Mouse (Mus musculus) heart, embryonic 11.5 days (tissue): ENCODE data around the gene Cavin3. TPM values are rescaled to one million over a fixed set of nuclear protein-coding genes. Genes with fewer than 3 reads are reported as not detected.
A peak's percentile ranks its signal among the peaks of the same experiment; 100 is the strongest.

Source experiments
- ATAC-seq: fragments of 200-750 bp; cut with Nextera tagmentation; replicated peaks from 2 replicates; pipeline ENCODE4 v1.8.0; 2017; ENCODE audit warnings: moderate library complexity; ENCODE audit not compliant: insufficient number of reproducible peaks, low FRiP score, low TSS enrichment
- H3K27ac ChIP-seq: fragments of 300-500 bp; sonication (generic); 2 replicates; pipeline ENCODE4 v1.5.1; 2014; ENCODE audit warnings: mild to moderate bottlenecking, low read depth, low read length
- H3K27me3 ChIP-seq: fragments of 300-500 bp; sonication (generic); 2 replicates; pipeline ENCODE4 v1.6.1; 2014; ENCODE audit warnings: mild to moderate bottlenecking, low read length, mixed read lengths; ENCODE audit not compliant: control insufficient read depth, insufficient read depth
- H3K36me3 ChIP-seq: fragments of 300-500 bp; sonication (generic); 2 replicates; pipeline ENCODE4 v1.6.1; 2014; ENCODE audit warnings: mild to moderate bottlenecking, low read length, moderate library complexity, mixed read lengths; ENCODE audit not compliant: control insufficient read depth, insufficient read depth
- H3K4me1 ChIP-seq: fragments of 300-500 bp; sonication (generic); 2 replicates; pipeline ENCODE4 v1.6.1; 2014; ENCODE audit warnings: low read length; ENCODE audit not compliant: control insufficient read depth, insufficient read depth
- H3K4me2 ChIP-seq: fragments of 300-500 bp; sonication (generic); 2 replicates; pipeline ENCODE4 v1.6.1; 2014; ENCODE audit warnings: mild to moderate bottlenecking, moderate library complexity
- H3K4me3 ChIP-seq: fragments of 300-500 bp; sonication (generic); 2 replicates; pipeline ENCODE4 v1.5.1; 2014; ENCODE audit warnings: low read depth, low read length
- H3K9ac ChIP-seq: fragments of 300-500 bp; sonication (generic); 2 replicates; pipeline ENCODE4 v1.6.1; 2014; ENCODE audit warnings: mild to moderate bottlenecking, low read depth, low read length, moderate library complexity
- H3K9me3 ChIP-seq: fragments of 300-500 bp; sonication (generic); replicated peaks from 2 replicates; pipeline ENCODE4 v1.6.1; 2016; ENCODE audit warnings: low read length; ENCODE audit not compliant: control insufficient read depth
- WGBS: fragments of 180-500 bp; shearing (Covaris S2); extraction: QIAGEN DNeasy Blood & Tissue Kit; methylation state at CpG from one replicate; pipeline ENCODE4 v1.1.7; 2014; ENCODE audit not compliant: insufficient replicate concordance; 5-methylcytosine and 5-hydroxymethylcytosine counted together
- polyA plus RNA-seq: library from polyadenylated mRNA; unstranded; fragments of >200 nt; fragmentation: Nextera tagmentation; extraction: Ambion mirVana; gene quantifications from 2 replicates; pipeline ENCODE4 v1.2.1, GENCODE M21; 2014

Cavin3 gene
- polyA plus RNA-seq, 1 experiment from 2014 or later = 71.2 TPM

DNA sequence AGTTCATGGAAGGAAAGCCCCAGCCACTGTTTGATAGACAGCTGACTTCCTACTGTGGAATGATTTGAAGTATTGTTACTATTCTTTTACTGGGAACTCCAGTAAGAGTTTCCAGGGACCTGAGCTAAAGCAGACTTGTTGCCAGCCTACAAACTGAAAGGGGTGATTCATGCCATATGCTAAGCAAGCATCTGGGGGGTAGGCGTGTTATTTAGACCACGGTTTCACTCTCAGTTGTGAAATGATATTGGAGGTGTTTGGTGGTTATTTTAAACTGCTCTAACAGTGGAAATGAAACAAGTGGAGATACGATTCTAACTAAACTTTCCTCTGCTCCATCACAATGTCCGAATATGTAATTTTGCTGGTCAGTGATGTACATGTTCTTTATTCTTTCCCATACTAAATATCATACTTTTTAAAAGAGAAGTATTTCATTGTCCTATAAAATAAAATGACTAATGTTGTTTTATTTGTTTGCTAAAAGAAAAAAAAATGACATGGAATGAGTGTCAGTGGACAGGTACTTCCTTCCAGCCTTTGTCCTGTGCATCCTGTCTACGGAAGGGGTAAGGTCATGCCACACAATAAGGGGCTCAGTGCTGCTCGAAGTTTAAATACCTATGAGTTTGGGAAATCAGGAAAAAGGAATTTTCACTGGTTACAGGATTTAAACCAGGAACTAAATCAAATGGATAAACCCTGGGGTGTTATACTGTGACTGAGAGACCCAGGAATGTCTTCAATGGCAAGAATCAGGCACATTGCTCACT lies 5.2 kb upstream of the Cavin3 start:
- Histone ChIP-seq H3K27me3 (no peaks in the 10 kb centered on the region), H3K4me2 (no peak overlapping the region), H3K9me3 (no peaks in the 10 kb centered on the region), H3K4me1 (peaks cover 4% of the 10 kb centered on the region; the same call in 1 of the 2 replicates), H3K27ac (no peak overlapping the region), H3K36me3 (no peaks in the 10 kb centered on the region), H3K4me3 (no peak overlapping the region), H3K9ac (no peak overlapping the region)
- ATAC-seq = no peak
- 70% methylated on average over 6 of the region's 6 CpGs for WGBS

DNA sequence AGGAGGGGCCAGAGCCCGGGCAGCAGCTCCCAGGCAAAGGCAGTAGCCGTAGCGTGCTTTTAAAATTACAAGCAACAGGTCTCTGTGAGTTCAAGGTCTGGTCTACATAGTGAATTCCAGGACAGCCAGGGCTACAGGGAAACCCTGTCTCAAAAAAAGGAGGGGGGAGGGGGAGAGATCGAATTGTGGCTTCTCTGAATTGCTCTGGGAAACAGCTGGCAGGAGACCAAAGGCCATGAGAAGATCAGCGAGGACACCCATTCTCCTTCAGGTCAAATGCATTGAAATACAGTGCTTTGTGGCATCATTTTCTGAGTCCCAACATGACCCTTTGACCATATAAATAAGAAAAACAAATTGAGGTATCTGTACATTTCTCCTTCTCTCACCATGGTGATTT lies 2.9 kb upstream of the Cavin3 start:
- no peaks in the 10 kb centered on the region for H3K36me3 ChIP-seq
- no peaks in the 10 kb centered on the region for H3K9me3 ChIP-seq
- no peak overlapping the region for H3K4me3 ChIP-seq
- no peak for ATAC-seq
- peaks cover 16% of the 10 kb centered on the region for H3K4me1 ChIP-seq
- H3K9ac ChIP-seq = no peak overlapping the region
- H3K27ac ChIP-seq = no peak overlapping the region
- H3K4me2 ChIP-seq = no peak overlapping the region
- WGBS = 66% methylated on average over 5 of the region's 5 CpGs
- no peaks in the 10 kb centered on the region for H3K27me3 ChIP-seq

DNA sequence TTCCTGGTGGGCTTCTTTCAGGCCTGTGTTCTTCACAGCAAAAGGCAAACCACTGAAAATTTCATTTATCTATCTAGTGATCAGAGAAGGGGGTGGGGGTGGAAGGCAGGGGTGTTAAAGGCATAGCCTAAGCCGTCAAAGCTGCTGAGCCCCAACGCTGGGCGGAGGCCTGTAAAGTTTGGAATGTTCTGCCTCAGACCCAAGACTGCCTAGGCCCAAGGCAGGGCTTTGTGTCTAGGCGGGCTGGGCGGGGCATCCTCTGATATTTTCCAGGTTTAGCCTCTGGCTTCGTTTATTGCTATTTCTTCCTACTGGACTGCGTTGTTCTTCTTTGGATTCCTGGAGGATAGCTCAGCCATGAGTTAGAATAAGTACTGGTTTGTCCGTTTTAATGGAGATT lies 326 bp upstream of the Cavin3 start:
- 0 out of 2 replicates have a peak, but pooled peaks have one; percentile 27 for ATAC-seq
- Histone ChIP-seq H3K4me3 (peak overlapping the region; percentile 49), H3K4me2 (peak overlapping the region; percentile 83), H3K4me1 (peaks cover 17% of the 10 kb centered on the region), H3K9me3 (no peaks in the 10 kb centered on the region), H3K27me3 (no peaks in the 10 kb centered on the region), H3K27ac (peak overlapping the region; percentile 82; the same call in 1 of the 2 replicates), H3K36me3 (no peaks in the 10 kb centered on the region), H3K9ac (peak overlapping the region; percentile 92)
- WGBS = 40% methylated on average over 8 of the region's 8 CpGs

DNA sequence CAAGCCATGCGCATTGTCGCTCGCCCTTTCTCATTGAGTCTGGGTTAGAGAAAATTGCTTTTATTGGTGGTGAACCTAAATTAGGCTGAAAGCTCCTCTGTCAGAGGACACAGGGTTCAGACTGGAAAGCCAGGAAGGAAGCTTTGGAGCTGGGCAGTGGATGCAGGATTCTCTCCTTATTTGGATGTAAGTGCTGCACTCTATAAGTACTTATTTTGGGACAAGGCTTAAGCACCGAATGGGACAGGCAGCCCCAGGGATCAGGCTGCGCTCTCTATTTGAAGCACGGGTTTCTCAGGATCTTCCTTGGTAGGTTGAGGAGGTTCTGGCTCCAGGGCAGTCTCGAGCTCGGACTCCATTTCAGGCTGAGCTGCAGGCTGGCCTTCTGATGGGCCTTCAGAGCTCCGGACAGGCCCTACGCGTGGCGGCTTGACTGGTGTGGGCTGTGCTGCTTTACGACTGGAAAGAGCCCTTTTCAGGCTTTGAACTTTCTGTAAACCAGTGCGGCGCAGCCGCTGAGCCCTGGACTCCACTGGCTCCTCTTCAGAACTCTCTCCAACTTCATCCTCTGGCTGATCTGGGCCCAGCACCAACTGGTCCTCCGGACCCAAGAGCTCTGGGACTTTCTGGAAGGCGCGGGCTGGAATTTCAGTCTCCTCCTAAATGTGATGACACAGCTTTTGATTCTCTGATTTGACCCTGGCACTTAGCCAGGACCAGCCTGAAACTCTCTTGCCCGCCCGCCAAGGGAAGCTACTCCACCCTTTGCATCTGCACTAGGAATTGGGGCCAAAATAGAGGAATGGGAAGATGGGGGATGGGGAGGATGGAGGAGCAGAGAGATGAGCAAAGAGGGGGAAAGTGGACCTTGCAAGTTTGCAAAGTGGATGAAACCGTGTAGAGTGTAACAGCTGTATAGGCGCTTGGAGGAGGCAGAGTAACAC lies 1.3 kb downstream of the Cavin3 start:
- Histone ChIP-seq H3K27ac (peak overlapping the region; percentile 82), H3K36me3 (no peaks in the 10 kb centered on the region), H3K27me3 (no peaks in the 10 kb centered on the region), H3K4me3 (peak overlapping the region; percentile 49), H3K4me1 (peaks cover 17% of the 10 kb centered on the region), H3K4me2 (peak overlapping the region; percentile 83), H3K9ac (peak overlapping the region; percentile 92), H3K9me3 (no peaks in the 10 kb centered on the region)
- peak; percentile 14; the same call in 1 of the 2 replicates for ATAC-seq
- 51% methylated on average over 23 of the region's 23 CpGs for WGBS

DNA sequence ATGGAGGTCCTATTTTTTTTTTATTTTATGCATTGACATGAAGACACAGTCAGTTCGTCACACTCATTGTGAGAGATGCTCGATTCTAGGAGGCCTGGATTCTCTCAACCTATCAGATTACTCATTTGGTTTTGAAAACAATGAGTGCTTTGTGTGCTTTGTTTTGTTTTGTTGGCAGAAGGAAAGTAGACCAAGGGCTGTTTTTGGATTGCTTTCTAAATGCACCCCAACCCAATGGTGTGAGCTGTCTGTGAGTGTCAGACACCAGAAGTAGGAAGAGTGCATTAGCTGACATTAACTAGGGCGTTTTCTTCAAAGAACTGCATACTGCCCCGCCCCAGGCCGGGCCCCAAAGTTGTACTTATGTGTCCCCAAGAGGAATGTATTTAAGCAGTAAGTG lies 2.0 kb downstream of the Cavin3 start:
- ATAC-seq = no peak
- no peak overlapping the region; the same call in 1 of the 2 replicates for H3K4me2 ChIP-seq
- no peaks in the 10 kb centered on the region for H3K27me3 ChIP-seq
- H3K4me1 ChIP-seq = peaks cover 17% of the 10 kb centered on the region
- no peaks in the 10 kb centered on the region for H3K36me3 ChIP-seq
- H3K4me3 ChIP-seq = no peak overlapping the region
- WGBS = 68% methylated on average over 5 of the region's 5 CpGs
- H3K27ac ChIP-seq = 0 out of 2 replicates have a peak overlapping the region, but pooled peaks have one; percentile 2
- H3K9ac ChIP-seq = no peak overlapping the region; the same call in 1 of the 2 replicates
- H3K9me3 ChIP-seq = no peaks in the 10 kb centered on the region

DNA sequence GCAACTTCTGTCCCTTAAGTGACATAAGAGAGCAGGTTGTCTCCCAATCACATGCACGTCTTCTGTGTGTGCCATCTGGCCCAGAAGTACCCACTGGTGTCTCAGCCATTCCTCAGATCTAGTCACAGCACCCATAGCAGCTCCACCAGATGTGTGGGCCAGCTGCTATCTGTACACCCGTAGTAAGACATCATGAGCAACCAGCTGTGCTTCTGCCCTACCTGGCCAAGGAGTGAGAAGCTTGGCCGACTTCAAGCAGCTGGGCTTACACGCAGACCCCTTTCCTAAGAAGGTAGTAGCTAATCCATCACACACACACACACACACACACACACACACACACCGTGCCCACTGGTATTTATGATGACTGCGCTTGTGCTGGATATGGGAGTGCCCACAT lies 2.9 kb downstream of the Cavin3 start:
- Histone ChIP-seq H3K36me3 (no peaks in the 10 kb centered on the region), H3K27me3 (no peaks in the 10 kb centered on the region), H3K27ac (no peak overlapping the region), H3K9me3 (no peaks in the 10 kb centered on the region), H3K4me3 (no peak overlapping the region), H3K9ac (no peak overlapping the region), H3K4me1 (peaks cover 17% of the 10 kb centered on the region), H3K4me2 (no peak overlapping the region)
- 85% methylated on average over 6 of the region's 6 CpGs for WGBS
- ATAC-seq = no peak

DNA sequence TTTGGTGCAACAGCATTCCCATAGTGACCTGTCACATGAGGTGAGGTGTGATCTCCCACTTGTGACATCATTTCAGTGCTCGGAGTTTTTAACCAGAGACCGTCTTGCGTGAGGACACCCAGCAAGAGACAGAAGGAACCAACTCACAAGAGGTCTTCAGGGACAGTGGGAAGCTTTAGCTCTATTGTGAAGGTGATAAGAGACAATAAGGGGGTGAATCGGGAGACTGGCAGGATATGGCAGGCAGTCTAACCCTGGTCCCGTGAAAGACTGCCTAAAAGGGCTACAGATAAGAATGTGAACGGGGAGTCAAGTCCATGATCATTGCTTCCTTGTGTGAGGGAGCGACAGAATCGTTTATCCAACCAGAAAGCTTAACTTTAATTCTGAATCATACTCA lies 3.8 kb downstream of the Cavin3 start:
- no peaks in the 10 kb centered on the region for H3K27me3 ChIP-seq
- no peak for ATAC-seq
- no peak overlapping the region for H3K4me2 ChIP-seq
- no peaks in the 10 kb centered on the region for H3K36me3 ChIP-seq
- no peak overlapping the region for H3K9ac ChIP-seq
- no peak overlapping the region for H3K27ac ChIP-seq
- no peaks in the 10 kb centered on the region for H3K9me3 ChIP-seq
- no peak overlapping the region for H3K4me3 ChIP-seq
- peaks cover 17% of the 10 kb centered on the region for H3K4me1 ChIP-seq
- WGBS = 58% methylated on average over 8 of the region's 8 CpGs

DNA sequence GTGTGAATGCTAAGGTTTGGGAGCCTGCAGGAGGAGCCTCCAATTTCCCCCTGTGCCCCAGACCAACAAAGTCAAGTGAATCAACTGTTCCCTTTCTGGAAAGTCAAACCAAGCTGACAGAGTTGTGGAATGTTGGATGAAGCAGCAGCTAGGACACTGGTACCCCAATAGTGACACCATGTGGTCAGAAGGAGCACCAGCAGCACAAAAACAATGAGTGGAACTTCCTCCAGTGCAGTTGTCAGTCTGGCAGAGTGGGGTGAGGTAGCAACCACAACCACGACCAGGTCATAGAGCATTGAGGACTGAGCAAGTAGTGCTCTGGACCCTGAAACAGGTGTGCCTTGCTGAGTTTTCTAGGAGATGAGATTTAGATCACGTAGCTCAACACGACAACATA lies 4.3 kb downstream of the Cavin3 start:
- WGBS = 61% methylated on average over 3 of the region's 3 CpGs
- Histone ChIP-seq H3K9ac (no peak overlapping the region), H3K27me3 (no peaks in the 10 kb centered on the region), H3K36me3 (no peaks in the 10 kb centered on the region), H3K27ac (no peak overlapping the region), H3K9me3 (no peaks in the 10 kb centered on the region), H3K4me3 (no peak overlapping the region), H3K4me2 (no peak overlapping the region), H3K4me1 (peaks cover 17% of the 10 kb centered on the region)
- ATAC-seq = no peak; the same call in 1 of the 2 replicates
